Mouse (Mus musculus) kidney, postnatal 36 days (tissue): ENCODE results near the gene Zbtb16.
A peak's percentile ranks its signal among the peaks of the same experiment; 100 is the strongest.

Experiments used
- DNase-seq, 2 experiments: peaks; one replicate each; pipeline ENCODE4 v3.0.0; 2021 to 2022; ENCODE audit warnings: mixed read lengths in 2 of 2

Zbtb16 gene

DNA sequence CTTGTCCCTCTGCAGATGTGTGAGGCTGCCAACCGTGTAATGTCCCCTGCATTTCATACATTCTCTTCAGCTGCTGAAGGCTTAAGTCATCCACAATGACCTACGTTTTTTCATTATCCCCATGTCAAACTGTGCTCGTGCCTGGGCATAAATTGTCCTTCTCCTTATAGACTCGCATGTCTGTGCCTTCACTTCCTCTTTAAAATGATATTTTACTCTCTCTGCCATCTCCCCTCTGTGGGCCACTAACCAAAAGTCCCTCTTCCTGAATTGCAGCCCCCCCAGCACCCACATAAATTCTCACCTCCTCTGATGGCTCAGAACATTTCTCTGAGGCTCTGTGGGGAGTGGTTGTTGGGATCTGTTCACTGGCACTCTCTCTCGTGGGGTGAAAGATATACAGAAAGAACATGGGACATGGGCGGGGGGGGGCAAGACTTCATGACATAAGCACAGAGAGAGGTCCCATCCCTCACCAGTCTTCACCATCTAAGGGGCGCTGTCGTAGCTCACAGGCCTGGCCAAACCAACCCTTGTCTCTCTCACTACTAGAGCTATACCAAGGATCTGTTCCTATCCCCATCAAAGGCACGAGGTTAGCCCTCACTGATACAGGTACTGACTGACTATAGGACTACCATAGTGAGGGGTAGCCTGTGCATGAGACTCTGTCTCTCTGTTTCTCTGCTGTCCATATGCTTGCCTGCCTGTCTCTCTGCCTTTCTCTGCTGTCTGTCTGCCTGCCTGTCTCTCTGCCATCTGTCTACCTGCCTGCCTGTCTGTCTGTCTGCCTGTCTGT, 174.6 kb downstream of the Zbtb16 start:
- DNase-seq: no peak

DNA sequence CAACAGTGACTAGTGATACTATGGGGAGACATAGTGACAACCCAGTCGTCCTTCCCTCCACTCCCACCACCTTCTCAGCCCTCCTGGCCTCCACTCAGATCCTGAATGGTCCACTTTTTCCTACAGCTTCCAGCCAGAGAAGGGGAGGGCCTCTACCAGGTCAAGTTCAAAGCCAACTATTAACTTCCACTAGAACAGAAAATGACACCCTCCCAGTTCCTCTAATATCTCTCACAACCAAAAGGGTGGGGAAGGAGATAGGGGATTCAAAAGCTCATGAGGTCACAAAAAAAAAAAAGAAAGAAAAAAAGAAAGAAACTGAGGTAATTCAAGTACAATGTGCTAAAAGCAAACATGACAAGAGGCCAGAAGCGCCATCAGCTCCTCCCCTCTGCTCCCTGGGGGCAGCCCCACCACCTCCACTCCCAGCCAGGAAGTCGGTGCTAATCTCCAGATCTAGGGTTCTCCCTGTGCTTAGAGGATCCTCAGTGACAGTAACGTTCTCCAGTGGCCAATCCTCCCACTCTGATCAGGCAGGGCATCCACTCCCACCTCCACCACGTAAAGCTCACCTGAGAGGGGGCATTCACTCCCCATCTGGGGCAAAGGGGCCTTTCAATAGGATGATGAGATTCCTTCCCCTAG, 180.4 kb downstream of the Zbtb16 start:
- no peak for DNase-seq

DNA sequence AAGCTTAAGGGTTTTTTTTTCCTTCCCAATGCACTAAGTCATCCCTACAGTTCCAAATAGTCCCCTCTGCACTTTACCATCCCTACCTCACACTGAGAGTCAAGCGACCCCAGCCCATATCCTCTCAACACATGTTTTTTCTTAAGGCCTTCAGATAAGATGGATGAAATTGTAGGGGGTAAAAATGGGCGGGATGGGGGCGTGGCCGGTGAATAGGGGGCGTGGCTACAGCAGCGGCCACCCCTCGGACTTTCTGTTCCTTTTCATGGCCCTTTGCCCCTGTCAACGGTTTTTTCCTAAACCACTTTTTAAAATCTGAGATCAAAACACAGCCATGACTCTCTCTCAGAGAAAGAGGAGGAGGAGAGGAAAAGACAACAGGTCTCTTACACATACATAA, 181.3 kb downstream of the Zbtb16 start:
- no peak for DNase-seq

DNA sequence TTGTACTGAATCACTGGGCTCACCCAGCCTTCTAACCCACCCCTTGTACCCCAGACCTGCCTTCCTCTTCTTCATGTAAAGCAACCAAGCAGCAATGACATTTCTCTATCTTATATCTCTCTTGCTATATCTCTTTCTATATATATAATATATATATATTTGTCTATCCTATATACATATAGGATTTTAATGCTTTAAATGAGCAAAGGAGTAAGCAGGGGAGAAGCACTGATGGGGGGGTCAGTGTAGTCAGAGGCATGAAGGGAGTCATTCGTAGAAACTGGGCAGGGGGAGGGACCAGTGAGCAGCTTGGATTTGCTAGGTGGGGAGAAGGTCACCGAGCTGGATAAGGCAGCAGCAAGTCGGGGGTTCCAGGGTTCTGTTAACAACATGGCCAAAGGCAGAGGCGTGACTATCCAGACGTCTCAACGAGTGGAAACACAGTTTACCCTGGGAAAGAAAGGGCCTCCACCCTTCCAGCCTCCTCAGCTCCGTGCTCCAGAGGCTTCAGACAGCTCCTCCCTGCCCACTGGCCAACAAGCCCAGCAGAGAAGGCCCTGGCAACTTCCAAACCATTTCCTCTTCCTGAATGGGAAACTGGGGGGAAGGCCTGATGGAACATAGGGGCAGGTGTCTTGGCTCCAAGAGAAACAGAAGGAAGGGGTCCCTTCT, 182.5 kb downstream of the Zbtb16 start:
- no peak for DNase-seq

DNA sequence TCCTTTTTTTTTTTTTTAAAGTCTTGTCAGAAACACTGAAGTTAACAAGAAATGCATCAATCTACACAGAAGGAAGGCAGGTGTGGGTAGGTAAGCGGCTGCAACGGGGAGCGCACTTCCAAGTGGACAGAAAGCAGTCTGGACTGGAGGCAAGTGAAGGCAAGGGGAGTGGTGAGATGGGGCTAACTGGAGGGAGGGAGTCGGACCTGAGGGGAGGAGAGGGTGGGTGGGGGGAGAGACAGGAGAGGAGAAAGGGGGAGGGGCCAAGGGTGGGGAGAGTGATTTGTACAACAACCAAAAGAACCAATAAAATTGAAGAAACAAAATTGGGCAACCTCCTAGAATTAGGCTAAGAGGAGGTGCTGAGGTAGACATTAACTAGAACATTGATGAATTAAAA, 184.0 kb downstream of the Zbtb16 start:
- DNase-seq: no peak

DNA sequence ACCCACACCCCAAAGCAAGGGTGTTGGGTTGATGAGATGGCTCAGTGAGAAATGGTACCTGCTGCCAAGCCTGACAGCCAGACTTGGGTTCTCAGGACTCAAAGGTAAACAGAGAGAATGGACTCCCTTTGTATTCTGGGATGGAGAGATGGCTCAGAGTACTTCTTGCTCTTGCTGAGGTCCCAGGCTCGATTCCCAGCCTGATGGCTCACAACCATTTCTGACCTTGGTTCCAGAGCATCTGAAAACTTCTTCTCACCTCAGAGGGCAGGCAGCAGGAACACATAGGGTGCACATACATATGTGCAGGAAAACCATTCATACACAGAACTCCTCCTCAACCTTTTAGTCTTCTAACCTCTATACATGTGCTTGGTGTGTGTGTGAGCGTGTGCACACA, 185.2 kb downstream of the Zbtb16 start:
- no peak for DNase-seq

DNA sequence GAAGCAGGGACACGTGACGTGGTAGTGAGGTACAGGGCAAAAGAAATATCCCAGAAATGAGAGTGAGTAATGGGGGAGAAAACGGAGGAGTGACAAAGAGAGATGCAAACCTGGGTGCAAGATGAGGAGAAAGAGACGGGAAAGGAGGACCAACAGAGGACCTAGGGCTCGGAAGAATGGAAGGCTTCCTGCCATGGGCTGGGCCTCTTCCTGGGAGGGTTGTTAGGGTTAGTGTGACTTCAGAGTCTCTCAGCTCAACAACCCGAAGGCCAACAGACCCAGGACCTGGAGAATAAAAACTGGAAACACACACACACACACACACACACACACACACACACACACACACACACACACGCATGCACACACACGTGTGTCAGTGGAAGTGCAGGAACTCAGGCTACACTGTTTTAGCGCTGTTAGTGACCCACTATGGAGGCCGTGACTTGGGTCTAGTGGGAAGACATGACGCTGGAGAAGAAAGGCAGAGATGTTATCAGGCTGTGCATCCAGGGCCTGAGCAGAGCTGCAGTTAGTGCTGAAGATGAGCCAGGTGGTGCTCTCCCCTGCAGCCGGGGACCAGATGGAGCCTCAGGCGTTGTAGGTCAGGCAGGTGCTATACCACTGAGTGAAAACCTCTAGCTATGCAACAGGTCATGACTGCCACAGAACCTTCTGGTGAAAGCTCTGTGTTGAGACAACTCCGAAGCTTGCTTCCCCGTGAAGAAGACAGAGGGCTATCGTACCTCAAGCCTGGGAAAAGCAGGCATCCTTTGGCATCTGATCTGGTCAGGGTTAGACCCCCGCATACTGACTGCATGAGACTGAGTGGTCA, 186.0 kb downstream of the Zbtb16 start:
- DNase-seq: no peak

DNA sequence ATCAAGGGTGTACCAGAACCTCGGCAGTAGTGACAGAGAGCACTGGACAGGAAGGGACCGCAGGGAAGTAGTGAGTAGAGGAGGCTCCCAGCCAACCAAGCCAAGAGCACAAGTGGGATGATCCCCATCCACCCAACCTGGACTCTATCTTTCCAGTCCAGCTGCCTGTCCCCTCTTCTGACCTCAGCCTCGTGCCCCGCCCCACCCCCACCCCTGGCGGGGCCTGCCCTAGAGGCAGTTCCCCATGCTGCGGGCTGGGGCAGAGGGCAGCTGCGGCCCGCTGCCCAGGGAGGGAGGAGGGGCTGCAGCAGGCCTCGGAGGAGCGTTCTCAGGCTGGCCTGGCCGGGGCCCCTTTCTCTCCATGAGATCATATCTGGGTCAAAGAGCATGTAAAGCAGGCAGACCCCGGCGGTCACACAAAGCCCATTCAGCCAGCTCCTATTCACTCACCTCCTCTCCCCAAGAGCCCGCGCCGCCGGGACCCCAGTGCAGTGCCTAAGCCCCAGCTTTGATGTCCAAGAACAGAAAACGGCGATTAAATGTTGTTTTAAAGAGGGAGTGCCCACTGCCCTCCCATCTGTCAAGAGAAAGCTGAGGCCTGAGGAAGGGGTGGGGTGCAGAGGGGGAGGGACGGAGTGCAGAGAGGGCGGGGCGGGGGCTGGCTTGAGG, 186.8 kb downstream of the Zbtb16 start:
- peak; percentile 64 to 82 for DNase-seq

DNA sequence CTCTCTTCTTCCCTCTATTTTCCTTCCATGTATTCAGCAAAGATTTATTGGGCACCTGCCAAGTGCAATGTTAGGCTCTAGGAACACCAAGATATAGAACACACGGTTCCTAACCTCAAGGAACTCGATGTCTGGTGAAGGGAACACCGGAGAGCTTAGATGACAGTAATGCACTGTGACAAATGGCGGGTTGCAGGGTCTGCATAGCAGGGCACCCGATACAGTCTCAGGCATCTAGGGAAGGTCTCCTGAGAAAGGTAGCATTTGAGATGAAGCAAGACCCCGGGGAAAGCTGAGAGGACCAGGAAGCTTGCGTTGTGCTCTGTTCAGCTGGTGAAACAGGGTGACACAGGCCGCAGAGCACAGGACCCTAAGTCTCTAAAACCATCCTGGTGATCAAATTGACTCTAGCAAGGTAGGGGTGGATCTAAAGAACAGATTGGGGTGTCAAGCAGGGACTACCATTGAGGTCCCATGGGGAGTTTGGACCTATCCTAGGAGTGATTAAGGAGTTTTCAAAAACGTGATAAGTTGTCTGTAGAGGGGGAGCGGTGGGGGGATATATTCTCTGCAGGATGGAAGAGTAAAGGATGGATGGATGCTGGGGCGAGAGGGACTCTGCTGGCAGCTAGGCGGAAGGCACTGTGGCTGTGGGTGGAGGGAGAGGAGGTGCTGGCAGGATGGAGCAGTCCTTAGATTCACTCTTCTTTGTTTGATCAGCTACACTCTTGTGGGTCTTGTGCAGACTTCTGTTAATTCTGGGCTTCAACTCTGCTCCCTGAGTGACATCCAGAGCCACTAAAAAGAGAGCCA, 187.5 kb downstream of the Zbtb16 start:
- peak in 1 of 2 experiments; percentile 42 for DNase-seq

DNA sequence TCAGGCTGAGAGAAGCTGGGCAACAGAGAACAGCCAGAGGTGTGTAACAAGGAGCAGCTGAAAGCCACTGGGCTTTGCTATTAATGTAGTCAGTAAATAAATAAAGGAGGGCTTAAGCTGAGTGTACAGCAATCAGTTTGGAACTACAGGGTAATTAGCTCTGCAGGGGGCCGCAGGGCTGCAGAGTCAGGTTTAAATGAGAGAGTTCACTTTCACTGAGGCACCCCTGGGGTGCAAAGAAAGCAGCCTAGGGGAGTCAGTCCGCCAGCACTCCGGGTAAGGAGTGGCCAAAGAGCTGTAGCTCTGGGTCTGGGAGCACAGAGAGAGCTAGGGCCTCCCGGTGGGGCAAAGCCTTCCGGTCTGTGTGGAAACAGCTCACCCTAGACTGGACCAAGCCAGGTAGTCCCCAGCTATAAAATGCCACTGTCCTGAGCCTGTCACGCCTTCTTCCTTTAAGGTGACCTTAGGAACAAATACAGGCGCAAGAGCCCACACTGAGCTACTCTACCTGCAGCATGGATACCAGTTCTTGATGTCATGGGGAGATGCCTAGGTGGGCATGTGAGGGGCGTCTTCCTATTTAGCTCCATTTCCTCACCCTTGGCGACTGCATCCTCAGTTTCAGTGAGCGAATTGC, 188.3 kb downstream of the Zbtb16 start:
- DNase-seq: peak in 1 of 2 experiments; percentile 55

DNA sequence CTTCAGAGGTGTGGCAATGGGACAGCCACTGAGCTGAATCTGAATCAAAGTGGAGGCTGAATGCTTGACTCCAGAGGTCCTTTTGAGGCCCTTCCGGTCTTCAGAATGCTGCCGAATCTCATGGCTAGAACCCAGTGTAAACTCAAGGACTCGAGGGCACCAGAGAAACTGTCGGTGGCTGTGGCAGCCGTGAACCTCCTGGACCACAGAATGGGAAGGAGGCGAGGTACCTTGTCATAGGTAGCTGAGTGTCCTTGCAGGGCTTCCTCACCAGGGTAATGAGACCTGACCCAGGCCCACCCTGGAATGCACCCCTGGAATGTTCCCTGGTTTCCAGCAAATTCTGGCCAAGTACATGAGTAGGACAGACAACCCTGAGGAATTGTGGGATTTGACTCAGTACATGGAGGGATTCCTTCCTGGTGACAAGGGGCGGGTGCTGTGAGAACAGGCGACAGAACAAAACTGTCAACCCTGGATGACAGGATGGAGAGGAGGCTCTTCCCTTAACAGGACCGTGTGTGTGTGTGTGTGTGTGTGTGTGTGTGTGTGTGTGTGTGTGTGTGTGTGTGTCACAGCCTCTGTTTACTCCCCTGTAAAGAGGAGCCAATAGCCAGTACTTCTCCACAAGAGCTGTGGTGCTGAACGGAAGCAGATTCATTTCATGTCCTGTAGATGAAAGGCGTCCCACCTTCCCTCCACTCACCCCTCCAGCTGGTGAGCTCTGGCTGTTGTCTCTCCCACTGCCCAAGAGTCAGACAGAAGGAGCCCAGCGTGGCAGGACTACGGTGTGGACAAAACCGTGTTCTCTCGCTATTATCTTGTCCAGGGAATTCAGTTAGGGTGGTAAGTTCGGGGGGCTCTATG, 189.0 kb downstream of the Zbtb16 start:
- peak in 1 of 2 experiments; percentile 51 for DNase-seq

DNA sequence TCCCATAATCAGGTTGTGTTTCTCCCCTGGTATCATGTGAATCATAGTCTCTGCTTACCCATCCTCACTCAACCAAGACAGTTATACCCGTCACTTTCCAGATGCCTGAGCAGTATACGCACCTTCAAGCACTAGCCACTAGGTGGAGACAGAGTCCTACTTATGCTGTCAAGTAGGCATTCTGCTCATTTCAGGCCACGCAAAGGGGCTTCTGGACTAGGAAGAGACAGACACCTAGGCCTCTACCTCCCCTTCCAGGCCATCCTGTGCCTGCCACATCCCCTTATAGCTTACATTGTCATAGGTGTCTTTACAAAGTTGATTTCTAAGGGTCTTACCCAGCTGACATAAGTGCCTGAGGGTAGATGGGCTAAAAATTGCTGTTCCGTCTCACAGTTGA, 189.8 kb downstream of the Zbtb16 start:
- peak; percentile 79 to 80 for DNase-seq

DNA sequence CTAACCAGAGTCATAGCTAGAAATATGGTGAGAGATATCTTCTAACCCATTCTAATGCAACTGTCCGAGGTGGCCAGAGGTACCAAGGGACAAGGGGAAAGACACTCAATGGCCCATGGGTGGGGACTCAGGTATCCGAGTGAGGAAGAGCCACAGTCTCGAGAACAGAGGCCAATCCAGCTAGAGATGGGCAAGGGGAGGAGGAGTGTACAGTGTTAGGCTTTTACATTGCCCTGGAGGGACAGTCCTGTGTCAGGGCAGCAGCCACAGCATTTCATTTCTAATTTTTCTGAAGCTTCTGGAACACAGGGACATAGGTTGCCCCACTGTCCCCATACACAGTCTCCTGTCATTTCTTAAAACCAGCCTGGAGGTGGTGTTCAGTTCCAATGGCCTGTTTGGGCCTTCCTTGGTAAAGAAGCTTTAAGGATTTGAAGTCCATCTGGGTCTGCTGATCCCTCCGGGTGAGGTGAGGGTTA, 190.3 kb downstream of the Zbtb16 start:
- no peak for DNase-seq

DNA sequence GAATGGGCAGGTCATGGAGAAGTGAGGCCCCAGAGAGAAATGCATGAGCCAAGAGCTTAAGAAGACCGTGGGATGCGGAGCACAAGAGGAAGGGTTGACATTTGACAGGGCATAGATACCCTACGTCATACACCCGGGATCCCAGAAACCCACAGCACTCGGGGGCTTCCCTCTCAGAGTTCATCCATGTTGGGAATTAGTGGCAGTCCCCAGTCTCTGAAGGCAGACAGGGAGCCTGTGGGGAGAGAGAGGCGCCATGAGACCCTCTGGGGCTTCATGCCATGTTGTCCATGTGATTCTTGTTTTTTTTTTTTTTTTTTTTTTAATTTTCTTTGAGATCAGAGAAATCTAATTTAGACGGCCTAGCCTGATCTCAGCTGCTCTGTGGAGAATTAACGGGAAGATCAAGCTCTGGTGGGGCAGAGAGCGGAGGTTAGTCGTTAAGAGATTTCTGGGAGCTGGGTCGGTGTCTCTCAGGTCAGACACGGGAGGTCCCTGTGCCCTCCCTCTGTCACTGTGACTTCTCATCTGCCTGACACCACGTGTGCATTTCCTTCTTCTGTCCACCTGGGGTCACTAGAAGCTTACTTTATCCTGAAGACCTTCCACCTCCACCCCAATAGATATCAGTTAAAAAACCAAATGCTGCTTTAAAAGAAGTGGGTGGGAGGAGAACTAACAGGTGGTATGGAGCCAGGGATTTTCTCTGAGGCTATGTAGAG, 190.9 kb downstream of the Zbtb16 start:
- peak; percentile 52 to 58 for DNase-seq

DNA sequence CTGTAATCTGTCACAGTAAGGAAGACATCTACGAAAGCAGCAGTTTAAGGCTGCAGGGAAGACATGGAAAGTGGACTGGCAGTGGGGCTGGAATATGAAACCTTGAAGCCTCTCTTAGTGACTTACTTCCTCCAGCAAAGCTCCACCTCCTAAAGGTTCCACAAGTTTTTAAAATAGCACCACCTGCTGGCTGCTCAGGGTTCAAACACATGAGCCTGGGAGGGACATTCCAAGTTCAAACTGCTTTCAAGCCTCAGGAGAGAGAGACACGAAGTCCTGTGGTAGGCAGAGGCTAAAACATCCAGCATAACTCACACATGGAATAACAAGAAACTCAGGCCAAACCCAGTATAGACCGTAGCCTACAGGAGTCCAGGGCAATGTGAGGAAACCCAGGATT, 191.6 kb downstream of the Zbtb16 start:
- DNase-seq: no peak

DNA sequence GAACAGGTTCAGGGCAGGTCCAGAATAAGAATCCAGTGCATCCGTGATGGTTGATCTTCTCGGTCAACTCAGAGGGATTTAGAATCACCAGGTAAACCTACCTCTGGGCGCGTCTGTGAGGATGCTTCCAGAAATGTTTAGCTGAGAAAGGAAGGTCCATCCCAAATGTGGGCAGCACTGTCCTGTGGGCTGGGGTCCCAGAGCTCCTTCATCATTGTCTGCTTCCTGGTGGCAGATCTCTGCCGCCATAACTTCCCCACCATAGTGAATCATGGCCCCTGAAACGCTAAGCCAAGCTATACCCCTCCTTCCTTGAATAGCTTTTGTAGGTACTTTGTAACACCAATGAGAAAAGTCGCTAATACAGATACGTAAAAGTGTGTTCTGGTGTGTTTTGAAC, 194.4 kb downstream of the Zbtb16 start:
- DNase-seq: no peak

DNA sequence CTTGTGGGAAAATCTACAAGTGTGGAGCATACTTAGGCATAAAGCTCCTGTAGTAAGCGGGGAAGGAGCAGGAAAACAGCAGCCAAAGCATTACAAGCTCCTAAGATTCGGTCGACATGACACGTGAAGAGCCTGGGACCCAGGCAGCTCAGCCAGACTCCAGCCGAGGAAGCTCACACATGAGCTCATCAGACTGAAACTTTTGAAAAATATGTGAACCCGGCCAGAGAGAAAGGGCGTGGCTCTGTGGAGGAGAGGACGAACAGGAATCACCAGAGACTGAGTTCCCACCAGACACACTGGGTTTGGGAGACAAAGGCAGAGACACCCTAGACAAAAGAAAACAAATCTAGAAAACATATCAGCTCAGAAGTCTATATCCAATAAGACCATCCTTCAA, 195.1 kb downstream of the Zbtb16 start:
- DNase-seq: no peak

DNA sequence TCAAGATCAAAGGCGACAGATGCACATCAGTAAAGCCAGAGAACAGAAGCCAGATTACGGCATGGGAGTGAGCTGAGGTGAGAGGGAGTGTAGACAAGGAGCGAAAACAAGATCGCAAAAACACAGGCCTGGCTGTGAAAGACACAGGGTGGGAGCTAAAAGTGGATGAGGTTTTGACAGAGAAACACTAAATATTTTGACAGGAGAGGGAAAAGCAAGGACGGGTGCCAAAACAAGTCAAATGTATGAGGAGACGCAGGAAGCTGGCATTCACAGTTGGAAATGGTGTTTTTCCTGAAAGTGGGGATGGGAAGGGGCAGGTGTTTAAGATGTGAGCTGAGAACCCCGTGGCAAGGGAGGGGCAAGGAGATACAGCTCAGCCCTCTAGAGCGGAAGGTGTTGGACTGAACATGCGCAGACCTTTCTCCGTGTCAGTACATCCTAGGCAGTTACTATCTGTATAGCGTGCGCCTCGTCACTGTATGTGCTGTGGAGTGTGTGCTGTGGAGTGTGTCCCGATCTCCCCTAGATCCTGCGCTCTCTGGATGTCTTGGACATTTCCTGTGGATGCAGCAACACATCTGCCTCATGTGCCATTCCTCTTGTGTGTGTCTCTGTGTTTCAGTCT, 197.7 kb downstream of the Zbtb16 start:
- DNase-seq: no peak

DNA sequence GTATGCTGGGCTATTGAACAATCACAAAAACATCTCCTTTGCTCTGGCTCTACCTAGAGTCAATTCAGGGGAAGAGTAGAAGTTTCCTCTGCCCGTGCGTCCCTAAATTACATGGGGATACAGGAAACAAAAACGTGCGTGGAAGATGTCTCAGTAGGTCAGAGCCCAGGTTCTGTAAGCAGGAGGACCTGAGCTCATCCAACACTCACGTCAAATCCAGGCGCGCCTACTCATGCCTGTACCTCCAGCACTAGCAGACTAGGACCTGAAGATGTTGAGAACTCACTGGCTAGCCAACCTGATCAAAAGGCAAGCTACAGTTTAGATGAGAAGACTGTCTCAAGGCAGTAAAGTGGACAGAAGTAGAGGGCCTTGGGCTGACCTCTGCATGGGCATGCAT, 198.9 kb downstream of the Zbtb16 start:
- no peak for DNase-seq
